Mouse (Mus musculus): ENCODE results near the gene Olfr157. TPM values are rescaled to one million over a fixed set of nuclear protein-coding genes. Genes with fewer than 3 reads are reported as not detected.

The Olfr157 gene
- polyA plus RNA-seq (2014; fragmentation: Nextera tagmentation; extraction: Ambion mirVana), result not detected in 2 replicates

DNA sequence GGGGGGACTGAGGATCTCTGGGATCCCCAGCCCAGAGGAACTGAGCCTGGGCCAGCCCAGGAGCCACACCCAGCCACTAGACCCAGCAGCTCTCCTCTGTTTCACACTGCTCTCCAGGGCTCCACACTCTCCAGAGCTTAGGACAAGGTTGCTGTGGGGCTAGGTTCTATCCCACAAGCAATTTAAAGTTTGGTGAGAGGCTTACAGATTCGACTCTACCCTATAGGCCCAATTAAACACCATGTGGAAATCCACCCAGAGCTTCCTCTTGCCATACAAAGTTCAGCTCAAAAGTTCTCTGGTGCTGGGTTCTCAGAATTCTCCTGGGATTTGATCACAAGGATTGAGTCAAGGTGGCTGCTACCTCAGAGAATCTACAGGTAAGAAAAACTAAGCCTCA is at the start of gene Olfr157:
Olfr157 (minus strand) TSS at position 101 of the 400 bp plus-strand sequence.
- WGBS, result 73% methylated on average over 1 of the region's 1 CpGs

DNA sequence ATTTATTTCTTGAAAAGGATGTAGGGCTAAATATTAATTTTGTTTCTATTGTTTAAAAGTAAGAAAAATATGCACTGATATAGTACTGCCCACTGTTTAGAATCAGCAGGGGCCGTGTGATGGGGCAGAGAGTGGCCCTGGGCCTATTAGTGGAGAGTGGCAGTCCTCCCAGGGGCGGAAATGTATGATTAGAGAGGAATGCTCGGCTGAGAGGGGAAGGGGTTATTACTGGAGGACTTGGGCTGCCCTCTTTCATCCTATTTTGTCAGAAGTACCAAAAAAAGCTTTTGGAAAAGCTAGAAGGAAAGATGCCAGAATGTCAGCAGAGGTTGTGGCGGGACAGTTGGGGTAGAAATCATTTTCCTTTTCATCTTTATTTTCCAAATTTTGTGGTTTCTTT is 44.2 kb upstream of the Olfr157 start:
- no peaks in the 10 kb centered on the region for H3K9me3 ChIP-seq (replicated peaks; ENCODE audit: control insufficient read depth, low read length)
- no peak overlapping the region for H3K9ac ChIP-seq (ENCODE audit: low read length)
- no peak overlapping the region for H3K27ac ChIP-seq (ENCODE audit: low read depth, low read length)
- no peaks in the 10 kb centered on the region for H3K27me3 ChIP-seq (replicated peaks; ENCODE audit: control insufficient read depth, insufficient read depth, low read length)
- no peak overlapping the region for H3K4me2 ChIP-seq (ENCODE audit: low read length)
- H3K4me1 ChIP-seq (ENCODE audit: control insufficient read depth, insufficient read depth, low read length), result peaks cover 6% of the 10 kb centered on the region; the same call in 1 of the 2 replicates
- WGBS, result 26% methylated on average over 4 of the region's 4 CpGs
- H3K36me3 ChIP-seq (ENCODE audit: control insufficient read depth, insufficient read depth, low read length), result no peaks in the 10 kb centered on the region
- ATAC-seq (no peak), DNase-seq (ENCODE audit: low spot score) (peak; percentile 18)
- no peak overlapping the region for H3K4me3 ChIP-seq (ENCODE audit: low read depth, low read length)

More for the DNA sequence above, at the start of gene Olfr157:
- Histone ChIP-seq H3K36me3 (ENCODE audit: control insufficient read depth, insufficient read depth, low read length) (no peaks in the 10 kb centered on the region), H3K4me3 (ENCODE audit: low read depth, low read length) (no peak within 1 kb of the TSS), H3K9ac (ENCODE audit: low read length) (no peak within 1 kb of the TSS), H3K27ac (ENCODE audit: low read depth, low read length) (no peak within 1 kb of the TSS), H3K9me3 (replicated peaks; ENCODE audit: control insufficient read depth, low read length) (0 out of 2 replicates have a peak, but pooled peaks cover 2% of the 10 kb centered on the region), H3K4me1 (ENCODE audit: control insufficient read depth, insufficient read depth, low read length) (no peaks in the 10 kb centered on the region), H3K27me3 (replicated peaks; ENCODE audit: control insufficient read depth, insufficient read depth, low read length) (no peaks in the 10 kb centered on the region), H3K4me2 (ENCODE audit: low read length) (no peak within 1 kb of the TSS)
- ATAC-seq (no peak), DNase-seq (ENCODE audit: low spot score) (no peak)

DNA sequence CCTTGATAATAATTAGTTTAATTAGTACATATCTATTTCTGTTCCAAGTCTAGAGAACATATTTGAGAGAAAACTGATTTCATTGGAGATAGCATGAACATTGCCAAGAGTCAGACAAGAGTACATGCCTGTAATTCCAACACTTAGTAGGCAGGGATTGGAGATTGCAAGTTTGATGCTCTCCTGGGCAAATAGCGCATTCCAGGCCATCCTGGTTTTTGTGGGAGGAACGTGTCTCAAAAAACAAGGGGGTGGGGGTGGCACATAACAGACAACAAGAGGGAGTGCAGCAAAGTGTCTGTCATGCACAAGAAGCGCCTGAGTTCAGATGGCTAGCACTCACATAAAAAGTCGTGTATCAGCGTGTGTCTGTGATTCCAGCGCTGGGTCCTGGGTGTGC is 39.6 kb upstream of the Olfr157 start:
- Histone ChIP-seq H3K4me2 (ENCODE audit: low read length) (no peak overlapping the region), H3K9ac (ENCODE audit: low read length) (no peak overlapping the region), H3K27ac (ENCODE audit: low read depth, low read length) (no peak overlapping the region), H3K4me3 (ENCODE audit: low read depth, low read length) (no peak overlapping the region), H3K27me3 (replicated peaks; ENCODE audit: control insufficient read depth, insufficient read depth, low read length) (no peaks in the 10 kb centered on the region), H3K9me3 (replicated peaks; ENCODE audit: control insufficient read depth, low read length) (no peaks in the 10 kb centered on the region), H3K36me3 (ENCODE audit: control insufficient read depth, insufficient read depth, low read length) (no peaks in the 10 kb centered on the region), H3K4me1 (ENCODE audit: control insufficient read depth, insufficient read depth, low read length) (peaks cover 8% of the 10 kb centered on the region; the same call in 1 of the 2 replicates)
- 81% methylated on average over 6 of the region's 6 CpGs for WGBS
- DNase-seq (ENCODE audit: low spot score), result no peak
- no peak for ATAC-seq

DNA sequence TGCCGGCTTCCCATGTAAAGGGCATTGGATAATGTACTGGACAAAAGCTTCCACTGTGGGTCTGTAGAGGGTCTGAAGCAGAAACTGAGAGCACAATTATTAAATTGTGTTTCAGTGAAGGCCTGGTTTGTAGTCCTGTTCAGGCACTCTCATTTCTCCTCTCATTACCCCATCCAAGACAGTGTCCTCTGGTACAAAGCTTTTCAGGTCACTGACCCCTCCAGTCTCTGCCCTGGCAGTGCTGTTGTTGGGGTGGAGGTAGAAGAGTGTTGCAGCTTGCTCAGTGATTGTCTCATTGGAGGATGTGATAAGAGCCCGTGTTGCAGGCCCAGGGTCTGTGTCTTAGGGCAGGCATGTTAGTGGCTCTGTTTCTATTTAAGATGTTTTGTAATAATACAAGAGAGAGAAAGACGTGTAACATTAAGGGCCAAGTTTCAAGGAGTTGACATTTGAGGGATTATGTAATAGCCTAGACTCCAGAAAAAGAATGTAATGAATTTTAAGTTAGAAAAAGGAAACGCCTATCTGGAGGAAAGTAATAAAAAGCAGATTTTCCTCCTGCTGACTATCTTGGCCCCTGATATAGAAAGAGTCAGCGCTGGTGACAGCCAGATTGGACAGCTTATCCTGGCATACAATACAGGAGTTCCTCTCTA is 38.2 kb upstream of the Olfr157 start:
- ATAC-seq, result no peak
- H3K9me3 ChIP-seq (replicated peaks; ENCODE audit: control insufficient read depth, low read length), result no peaks in the 10 kb centered on the region
- peaks cover 4% of the 10 kb centered on the region; the same call in 1 of the 2 replicates for H3K4me1 ChIP-seq (ENCODE audit: control insufficient read depth, insufficient read depth, low read length)
- H3K4me3 ChIP-seq (ENCODE audit: low read depth, low read length), result no peak overlapping the region
- no peaks in the 10 kb centered on the region for H3K27me3 ChIP-seq (replicated peaks; ENCODE audit: control insufficient read depth, insufficient read depth, low read length)
- no peak for DNase-seq (ENCODE audit: low spot score)
- H3K9ac ChIP-seq (ENCODE audit: low read length), result no peak overlapping the region
- H3K4me2 ChIP-seq (ENCODE audit: low read length), result no peak overlapping the region
- 45% methylated on average over 5 of the region's 5 CpGs for WGBS
- H3K36me3 ChIP-seq (ENCODE audit: control insufficient read depth, insufficient read depth, low read length), result no peaks in the 10 kb centered on the region
- H3K27ac ChIP-seq (ENCODE audit: low read depth, low read length), result no peak overlapping the region

DNA sequence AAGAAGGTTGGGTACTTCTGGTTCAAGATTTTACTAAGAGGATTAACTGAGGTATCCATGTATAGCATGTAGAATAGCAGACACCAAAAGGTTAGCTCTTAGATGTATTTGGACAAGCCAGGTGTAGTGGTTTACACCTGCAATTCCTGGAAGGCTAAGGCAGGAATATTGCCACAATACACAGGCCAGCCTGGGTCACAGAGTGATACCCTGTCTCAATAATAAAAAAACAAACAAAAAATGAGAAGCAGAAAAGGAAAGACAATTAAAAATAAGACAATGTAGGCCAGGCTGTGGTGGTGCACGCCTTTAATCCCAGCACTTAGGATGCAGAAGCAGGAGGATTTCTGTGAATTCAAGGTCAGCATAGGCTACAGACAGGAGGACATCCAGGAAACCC is 37.2 kb upstream of the Olfr157 start:
- no peaks in the 10 kb centered on the region for H3K27me3 ChIP-seq (replicated peaks; ENCODE audit: control insufficient read depth, insufficient read depth, low read length)
- no peaks in the 10 kb centered on the region for H3K9me3 ChIP-seq (replicated peaks; ENCODE audit: control insufficient read depth, low read length)
- peaks cover 4% of the 10 kb centered on the region; the same call in 1 of the 2 replicates for H3K4me1 ChIP-seq (ENCODE audit: control insufficient read depth, insufficient read depth, low read length)
- ATAC-seq (no peak), DNase-seq (ENCODE audit: low spot score) (no peak)
- 90% methylated on average over 1 of the region's 1 CpGs for WGBS
- no peak overlapping the region for H3K4me3 ChIP-seq (ENCODE audit: low read depth, low read length)
- H3K4me2 ChIP-seq (ENCODE audit: low read length), result no peak overlapping the region
- no peak overlapping the region for H3K27ac ChIP-seq (ENCODE audit: low read depth, low read length)
- H3K36me3 ChIP-seq (ENCODE audit: control insufficient read depth, insufficient read depth, low read length), result no peaks in the 10 kb centered on the region
- no peak overlapping the region for H3K9ac ChIP-seq (ENCODE audit: low read length)

DNA sequence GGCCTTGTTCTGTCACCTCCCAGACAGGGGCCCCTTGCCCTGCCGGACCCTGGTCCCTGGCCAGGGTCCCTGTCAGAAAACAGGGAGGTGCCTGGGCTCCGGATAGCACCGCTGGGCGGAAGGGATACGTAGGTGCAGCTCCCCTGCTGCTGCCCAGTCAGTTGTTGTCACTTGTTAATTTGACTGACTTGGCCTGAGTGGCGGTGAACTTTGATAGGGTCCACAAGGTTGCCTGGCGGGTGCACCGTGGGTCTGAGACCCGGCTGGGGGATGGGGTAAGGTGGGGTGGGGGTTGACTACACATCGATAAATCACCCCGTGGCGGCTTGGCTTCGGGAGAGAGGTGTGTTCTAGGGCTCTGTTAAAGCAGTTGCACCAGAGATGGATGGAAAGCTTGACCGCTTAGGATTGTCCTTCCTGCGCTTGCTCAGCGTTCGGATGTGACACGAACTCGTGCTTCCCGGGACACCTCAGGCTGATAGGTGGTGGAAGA is 36.0 kb upstream of the Olfr157 start:
- H3K4me1 ChIP-seq (ENCODE audit: control insufficient read depth, insufficient read depth, low read length), result peaks cover 4% of the 10 kb centered on the region; the same call in 1 of the 2 replicates
- H3K27ac ChIP-seq (ENCODE audit: low read depth, low read length), result no peak overlapping the region
- peak overlapping the region; percentile 82 for H3K9ac ChIP-seq (ENCODE audit: low read length)
- WGBS, result under 1% methylated on average over 20 of the region's 20 CpGs
- ATAC-seq (peak; percentile 56; the same call in 1 of the 2 replicates), DNase-seq (ENCODE audit: low spot score) (peak; percentile 5)
- peak overlapping the region; percentile 84 for H3K4me3 ChIP-seq (ENCODE audit: low read depth, low read length)
- no peaks in the 10 kb centered on the region for H3K9me3 ChIP-seq (replicated peaks; ENCODE audit: control insufficient read depth, low read length)
- H3K36me3 ChIP-seq (ENCODE audit: control insufficient read depth, insufficient read depth, low read length), result no peaks in the 10 kb centered on the region
- H3K4me2 ChIP-seq (ENCODE audit: low read length), result peak overlapping the region; percentile 97
- no peaks in the 10 kb centered on the region for H3K27me3 ChIP-seq (replicated peaks; ENCODE audit: control insufficient read depth, insufficient read depth, low read length)

DNA sequence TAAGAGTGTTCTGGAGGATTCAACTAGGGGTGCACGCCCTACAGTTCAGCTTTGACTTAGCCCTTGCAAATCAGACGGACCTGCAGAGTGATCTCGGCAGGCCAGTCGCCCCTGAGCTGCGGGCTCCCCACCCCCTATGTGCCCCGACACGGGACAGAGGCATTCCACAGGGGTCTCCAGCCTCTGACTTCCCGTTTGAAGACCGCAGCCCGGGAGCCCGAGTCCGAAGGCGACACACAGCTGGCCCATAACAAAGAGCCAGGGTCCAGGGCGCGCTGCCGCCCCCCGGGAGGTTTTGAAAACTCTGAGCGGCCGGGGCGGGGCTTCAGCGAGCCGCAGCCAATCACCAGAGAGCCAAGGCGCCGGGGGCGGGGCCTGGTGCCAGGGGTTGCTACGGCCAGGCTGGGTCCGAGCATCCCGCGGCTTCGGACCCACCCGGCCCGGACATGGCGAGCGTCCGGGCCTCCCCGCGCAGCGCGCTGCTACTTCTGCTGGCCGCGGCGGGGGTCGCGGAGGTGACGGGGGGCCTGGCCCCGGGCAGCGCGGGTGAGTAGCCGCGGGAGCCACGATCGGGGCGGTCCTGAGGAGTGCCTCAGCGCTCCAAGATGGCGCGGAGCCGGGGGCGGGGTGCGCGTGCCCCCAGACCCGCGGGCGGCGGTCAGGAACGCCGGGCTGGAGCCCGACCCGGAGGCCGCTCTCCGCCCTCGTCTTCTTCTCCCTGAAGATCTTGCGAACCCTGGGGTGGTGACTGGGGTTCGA is 35.3 kb upstream of the Olfr157 start, which contains the start of gene Reck:
Reck (plus strand) TSS at position 371 of the 759 bp plus-strand sequence.
- Histone ChIP-seq H3K4me3 (ENCODE audit: low read depth, low read length) (peak within 1 kb of the TSS; percentile 84), H3K4me2 (ENCODE audit: low read length) (peak within 1 kb of the TSS; percentile 97), H3K9me3 (replicated peaks; ENCODE audit: control insufficient read depth, low read length) (no peaks in the 10 kb centered on the region), H3K27me3 (replicated peaks; ENCODE audit: control insufficient read depth, insufficient read depth, low read length) (no peaks in the 10 kb centered on the region), H3K4me1 (ENCODE audit: control insufficient read depth, insufficient read depth, low read length) (peaks cover 4% of the 10 kb centered on the region; the same call in 1 of the 2 replicates), H3K36me3 (ENCODE audit: control insufficient read depth, insufficient read depth, low read length) (no peaks in the 10 kb centered on the region), H3K9ac (ENCODE audit: low read length) (peak within 1 kb of the TSS; percentile 82), H3K27ac (ENCODE audit: low read depth, low read length) (peak within 1 kb of the TSS; percentile 14; the same call in 1 of the 2 replicates)
- ATAC-seq, result peak; percentile 93
- WGBS, result under 1% methylated on average over 71 of the region's 73 CpGs
- DNase-seq (ENCODE audit: low spot score), result peak; percentile 92

DNA sequence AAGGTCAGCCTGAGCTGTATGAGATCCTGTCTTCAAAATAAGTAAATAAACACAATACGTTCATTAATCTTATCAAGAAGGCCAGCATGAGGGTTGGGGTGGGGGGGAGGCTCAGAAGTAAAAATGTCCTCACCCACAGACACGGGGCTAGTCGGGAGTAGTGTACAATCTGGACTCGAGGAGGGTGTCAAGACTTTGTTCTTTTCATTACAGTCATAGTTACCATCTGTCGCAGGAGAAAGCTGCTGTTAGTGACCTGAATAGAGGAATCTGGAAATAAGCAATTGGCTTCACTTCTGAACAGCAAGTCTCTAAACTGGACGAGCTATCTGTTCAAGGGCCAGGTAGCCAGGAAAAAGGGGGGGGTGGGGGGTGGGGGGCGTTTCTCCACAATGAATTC is 34.5 kb upstream of the Olfr157 start:
- no peak overlapping the region for H3K27ac ChIP-seq (ENCODE audit: low read depth, low read length)
- no peaks in the 10 kb centered on the region for H3K27me3 ChIP-seq (replicated peaks; ENCODE audit: control insufficient read depth, insufficient read depth, low read length)
- H3K9ac ChIP-seq (ENCODE audit: low read length), result no peak overlapping the region
- H3K4me3 ChIP-seq (ENCODE audit: low read depth, low read length), result peak overlapping the region; percentile 84
- peak overlapping the region; percentile 97 for H3K4me2 ChIP-seq (ENCODE audit: low read length)
- 0 out of 2 replicates have a peak, but pooled peaks have one; percentile 10 for ATAC-seq
- H3K9me3 ChIP-seq (replicated peaks; ENCODE audit: control insufficient read depth, low read length), result no peaks in the 10 kb centered on the region
- H3K4me1 ChIP-seq (ENCODE audit: control insufficient read depth, insufficient read depth, low read length), result peaks cover 4% of the 10 kb centered on the region; the same call in 1 of the 2 replicates
- H3K36me3 ChIP-seq (ENCODE audit: control insufficient read depth, insufficient read depth, low read length), result no peaks in the 10 kb centered on the region
- DNase-seq (ENCODE audit: low spot score), result peak; percentile 53
- WGBS, result 44% methylated on average over 7 of the region's 7 CpGs
